Mouse (Mus musculus): ENCODE data around the gene Cyp2j9. TPM values are rescaled to one million over a fixed set of nuclear protein-coding genes. Genes with fewer than 3 reads are reported as not detected.
"Not testable (repeated sequence)": the region's sequence is repeated elsewhere in the genome, so short reads cannot be mapped to it uniquely, and the experiment has no call there.

The Cyp2j9 gene
- total RNA-seq (2021), result 10 to 100 TPM; 25.6 to 27.9 TPM

- intact Hi-C loops (cut with DNase I), result no loop called here
- DNase-seq (ENCODE audit: low spot score in 2 of 2), result peak; percentile 42 to 52
Measured at GRCm38 (mm10) chr4:96590911-96591790, at the start of gene Cyp2j9. Gene Cyp2j9 (minus strand): TSS chr4:96591578.

- intact Hi-C loops (cut with DNase I), result no loop called here
- no peak for DNase-seq (ENCODE audit: low spot score in 2 of 2)
Measured at GRCm38 (mm10) chr4:96635455-96635854, 44.1 kb upstream of the Cyp2j9 start.

GRCm38 (mm10) chr4:96622474-96622873, 31.1 kb upstream of the Cyp2j9 start:
- DNase-seq (ENCODE audit: low spot score in 2 of 2), result no peak

GRCm38 (mm10) chr4:96591791-96592150, 393 bp upstream of the Cyp2j9 start:
- no peak for DNase-seq (ENCODE audit: low spot score in 2 of 2)
- intact Hi-C loops (cut with DNase I), result no loop called here

More at GRCm38 (mm10) chr4:96622474-96622873, 31.1 kb upstream of the Cyp2j9 start:
- intact Hi-C loops (cut with DNase I), result no loop called here

- no peak for DNase-seq (ENCODE audit: low spot score in 2 of 2)
- intact Hi-C loops (cut with DNase I), result no loop called here
Measured at GRCm38 (mm10) chr4:96581425-96582088, 9.8 kb downstream of the Cyp2j9 start.

- intact Hi-C loops (cut with DNase I), result not testable (repeated sequence)
Measured at GRCm38 (mm10) chr4:96580351-96580750, 11.0 kb downstream of the Cyp2j9 start.

GRCm38 (mm10) chr4:96569442-96569841, 21.9 kb downstream of the Cyp2j9 start:
- no peak for DNase-seq (ENCODE audit: low spot score in 2 of 2)
- intact Hi-C loops (cut with DNase I), result no loop called here

More at GRCm38 (mm10) chr4:96580351-96580750, 11.0 kb downstream of the Cyp2j9 start:
- DNase-seq (ENCODE audit: low spot score in 2 of 2), result not testable (repeated sequence)

- intact Hi-C loops (cut with DNase I), result no loop called here
Measured at GRCm38 (mm10) chr4:96567988-96568387, 23.4 kb downstream of the Cyp2j9 start.

GRCm38 (mm10) chr4:96565808-96566207, 25.6 kb downstream of the Cyp2j9 start:
- DNase-seq (ENCODE audit: low spot score in 2 of 2), result no peak
- intact Hi-C loops (cut with DNase I), result no loop called here

More at GRCm38 (mm10) chr4:96567988-96568387, 23.4 kb downstream of the Cyp2j9 start:
- DNase-seq (ENCODE audit: low spot score in 2 of 2), result no peak

- intact Hi-C loops (cut with DNase I), result no loop called here
- no peak for DNase-seq (ENCODE audit: low spot score in 2 of 2)
Measured at GRCm38 (mm10) chr4:96560464-96560863, 30.9 kb downstream of the Cyp2j9 start.

- intact Hi-C loops (cut with DNase I), result no loop called here
- DNase-seq (ENCODE audit: low spot score in 2 of 2), result no peak
Measured at GRCm38 (mm10) chr4:96559781-96560180, 31.6 kb downstream of the Cyp2j9 start.

GRCm38 (mm10) chr4:96553133-96553819, 38.1 kb downstream of the Cyp2j9 start, which contains the start of gene Cyp2j6:
Gene Cyp2j6 (minus strand): TSS chr4:96553661.
- intact Hi-C loops (cut with DNase I), result no loop called here
- peak; percentile 37 to 49 for DNase-seq (ENCODE audit: low spot score in 2 of 2)

- intact Hi-C loops (cut with DNase I), result no loop called here
- DNase-seq (ENCODE audit: low spot score in 2 of 2), result no peak
Measured at GRCm38 (mm10) chr4:96551619-96552018, 39.8 kb downstream of the Cyp2j9 start.

- intact Hi-C loops (cut with DNase I), result no loop called here
- DNase-seq (ENCODE audit: low spot score in 2 of 2), result peak; percentile 24 to 43
Measured at GRCm38 (mm10) chr4:96545976-96546375, 45.4 kb downstream of the Cyp2j9 start.

GRCm38 (mm10) chr4:96525772-96526171, 65.6 kb downstream of the Cyp2j9 start:
- no peak for DNase-seq (ENCODE audit: low spot score in 2 of 2)
- intact Hi-C loops (cut with DNase I), result loop anchor here (10.0 kb wide), 1 partner anchor 251 kb away; no protein-coding TSS in a partner anchor

GRCm38 (mm10) chr4:96522256-96522655, 69.1 kb downstream of the Cyp2j9 start:
- DNase-seq (ENCODE audit: low spot score in 2 of 2), result no peak
- intact Hi-C loops (cut with DNase I), result loop anchor here (10.0 kb wide), 1 partner anchor 247 kb away; no protein-coding TSS in a partner anchor
